Mouse (Mus musculus): Measurements from ENCODE around the gene Slxl1. TPM values are rescaled to one million over a fixed set of nuclear protein-coding genes. Genes with fewer than 3 reads are reported as not detected.

The Slxl1 gene
- polyA plus RNA-seq (2014; fragmentation: Illumina TruSeq; extraction: RNeasy Lipid Tissue Mini Kit (QIAGEN cat#74804); ENCODE audit: low read depth, low replicate concordance): not detected

DNA sequence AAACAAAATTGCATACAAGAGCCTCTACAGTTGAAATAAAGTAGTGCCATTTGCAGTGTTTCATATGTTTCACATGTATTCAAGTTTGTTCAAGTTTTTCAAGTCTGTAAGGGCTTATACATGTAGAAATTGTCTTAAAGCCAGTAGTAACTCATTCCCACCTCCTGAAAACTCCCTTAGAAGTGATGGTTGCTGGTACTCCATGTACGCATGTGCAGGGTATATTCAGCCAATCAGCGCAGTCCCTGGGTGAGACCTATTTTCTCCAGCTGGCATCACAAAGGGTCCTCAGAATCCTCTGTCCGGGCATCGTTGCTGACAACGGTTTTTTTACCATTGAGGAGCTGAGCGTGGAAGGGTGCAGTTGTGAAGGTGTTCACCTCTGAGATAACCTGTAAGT, at the start of gene Slxl1:
TSS of gene Slxl1 (plus strand) at position 301 of the 400 bp plus-strand sequence.

